Comparison of ENCODE assay signal across 10 mouse cellular contexts in genomic region chr10:118782646-118783045, GRCm38 (mm10).
"Had no signal": no experiment of that assay in that cellular context is flagged by ENCODE, and none has a peak within 500 bp of the region (broad histone marks: within the 10 kb centered on the region; RNA-seq: fewer than 3 reads in every experiment).

No protein-coding gene starts in this region.

- H3K4me3 ChIP-seq: left cerebral cortex, adult 2 months; limb, embryonic 12.5 days; midbrain, embryonic 10.5 days had no signal

- H3K27me3 ChIP-seq: limb, embryonic 12.5 days had no signal

- DNase-seq: kidney, adult 8-10 months; kidney, postnatal 25 days; liver; lung, adult 18-20 months; lung, postnatal 4 days; right cerebral cortex, postnatal 14 days had no signal

- H3K36me3 ChIP-seq: limb, embryonic 12.5 days; midbrain, embryonic 10.5 days had no signal

- H3K9me3 ChIP-seq: limb, embryonic 12.5 days; midbrain, embryonic 10.5 days had no signal

- H3K4me2 ChIP-seq: limb, embryonic 12.5 days had no signal

- H3K9ac ChIP-seq: limb, embryonic 12.5 days; liver, embryonic 14.5 days had no signal

- H3K4me1 ChIP-seq: limb, embryonic 12.5 days; midbrain, embryonic 10.5 days had no signal

- H3K27ac ChIP-seq: left cerebral cortex, adult 2 months; limb, embryonic 12.5 days; liver, embryonic 14.5 days; midbrain, embryonic 10.5 days had no signal
